1 mouse cellular context compared by ENCODE assay signal in genomic region chr6:87838551-87839197, GRCm38 (mm10).
TF ChIP-seq lines count a peak whose summit lies in the region.

TSS of gene Isy1 (minus strand) at chr6:87838798.

TF ChIP-seq in MEL, 35 proteins besides CTCF, POLR2A, EP300 and RAD21 (continued from another document):
- TF ChIP-seq UBTF (IDR thresholded peaks at IDR 0.05; ENCODE audit: borderline replicate concordance, insufficient read depth, low read depth, low read length) = peak; percentile 98
- TF ChIP-seq USF1 (IDR thresholded peaks at IDR 0.05; ENCODE audit: low read depth, low read length) = 0 out of 2 replicates have a peak, but pooled peaks have one; percentile 17
- no peak for TF ChIP-seq ZC3H11A (IDR thresholded peaks at IDR 0.05; ENCODE audit: low read depth, low read length)
- TF ChIP-seq ETS1 (IDR thresholded peaks at IDR 0.05; ENCODE audit: low read depth, low read length) = peak; percentile 79
TF ChIP-seq in MEL: peak in this region for 20.
